Mouse (Mus musculus) adrenal gland, postnatal 25 days (tissue): ENCODE results near the gene Il11ra1. TPM values are rescaled to one million over a fixed set of nuclear protein-coding genes. Genes with fewer than 3 reads are reported as not detected.

Source experiments
- DNase-seq: peaks from one replicate; pipeline ENCODE4 v3.0.0; 2021; ENCODE audit warnings: mixed read lengths
- total RNA-seq: library from RNA; stranded (reverse); gene quantifications from 2 replicates; pipeline ENCODE4 v1.2.3, GENCODE M21; 2021

Il11ra1 gene
- total RNA-seq, 1 experiment from 2014 or later = 83.4 TPM

- no peak for DNase-seq
These were observed 10.4 kb downstream of the Il11ra1 start for GRCm38 (mm10) chr4:41710229-41710628.

GRCm38 (mm10) chr4:41711705-41712375 lies 12.1 kb downstream of the Il11ra1 start:
- no peak for DNase-seq

- no peak for DNase-seq
These were observed 12.8 kb downstream of the Il11ra1 start for GRCm38 (mm10) chr4:41712421-41713196.

GRCm38 (mm10) chr4:41713197-41714067 lies 13.6 kb downstream of the Il11ra1 start, which contains the start of gene Rpp25l:
Gene Rpp25l (minus strand): TSS chr4:41713534.
- DNase-seq = peak; percentile 87

- peak; percentile 51 for DNase-seq
These were observed 14.5 kb downstream of the Il11ra1 start for GRCm38 (mm10) chr4:41714276-41714675.

- no peak for DNase-seq
These were observed 15.3 kb downstream of the Il11ra1 start for GRCm38 (mm10) chr4:41715082-41715481.

- DNase-seq = no peak
These were observed 15.8 kb downstream of the Il11ra1 start for GRCm38 (mm10) chr4:41715596-41715995.

GRCm38 (mm10) chr4:41716834-41717233 lies 17.0 kb downstream of the Il11ra1 start:
- no peak for DNase-seq

GRCm38 (mm10) chr4:41722918-41723351 lies 23.1 kb downstream of the Il11ra1 start, which contains the start of gene Dctn3:
Gene Dctn3 (minus strand): TSS chr4:41723170.
- DNase-seq = peak; percentile 81

- DNase-seq = no peak
These were observed 27.2 kb downstream of the Il11ra1 start for GRCm38 (mm10) chr4:41726826-41727621.

GRCm38 (mm10) chr4:41731052-41731765 lies 31.4 kb downstream of the Il11ra1 start, which contains the start of gene Arid3c:
Gene Arid3c (minus strand): TSS chr4:41731142.
- peak; percentile 18 for DNase-seq

GRCm38 (mm10) chr4:41737602-41738255 lies 37.9 kb downstream of the Il11ra1 start:
- peak; percentile 62 for DNase-seq

- no peak for DNase-seq
These were observed 38.4 kb downstream of the Il11ra1 start for GRCm38 (mm10) chr4:41738256-41738603.

GRCm38 (mm10) chr4:41739260-41739659 lies 39.5 kb downstream of the Il11ra1 start:
- no peak for DNase-seq

GRCm38 (mm10) chr4:41740380-41741157 lies 40.8 kb downstream of the Il11ra1 start:
- DNase-seq = peak; percentile 68

- peak; percentile 92 for DNase-seq
These were observed 41.4 kb downstream of the Il11ra1 start for GRCm38 (mm10) chr4:41741158-41741560.

GRCm38 (mm10) chr4:41744131-41744530 lies 44.3 kb downstream of the Il11ra1 start:
- DNase-seq = no peak

- DNase-seq = no peak
These were observed 45.2 kb downstream of the Il11ra1 start for GRCm38 (mm10) chr4:41745021-41745420.

- DNase-seq = no peak
These were observed 55.1 kb downstream of the Il11ra1 start, which contains the start of gene Galt for GRCm38 (mm10) chr4:41754797-41755337. Gene Galt (plus strand): TSS chr4:41755228.
